Mouse (Mus musculus) intestine, embryonic 15.5 days (tissue): ENCODE results near the gene Calu. TPM values are rescaled to one million over a fixed set of nuclear protein-coding genes. Genes with fewer than 3 reads are reported as not detected.
A peak's percentile ranks its signal among the peaks of the same experiment; 100 is the strongest.
"Not testable (repeated sequence)": the region's sequence is repeated elsewhere in the genome, so short reads cannot be mapped to it uniquely, and the experiment has no call there.

Experiments used
- ATAC-seq: fragments of 200-750 bp; cut with Nextera tagmentation; 2 replicates; pipeline ENCODE4 v1.8.0; 2017; ENCODE audit warnings: moderate TSS enrichment, moderate library complexity
- H3K27ac ChIP-seq: fragments of 300-500 bp; sonication (generic); 2 replicates; pipeline ENCODE4 v1.5.1; 2015; ENCODE audit warnings: mild to moderate bottlenecking, inconsistent platforms
- H3K27me3 ChIP-seq: fragments of 300-500 bp; sonication (generic); replicated peaks from 2 replicates; pipeline ENCODE4 v1.6.1; 2015; ENCODE audit warnings: inconsistent platforms
- H3K36me3 ChIP-seq: fragments of 300-500 bp; sonication (generic); 2 replicates; pipeline ENCODE4 v1.6.1; 2015; ENCODE audit warnings: inconsistent platforms
- H3K4me1 ChIP-seq: fragments of 300-500 bp; sonication (generic); replicated peaks from 2 replicates; pipeline ENCODE4 v1.6.1; 2015; ENCODE audit warnings: inconsistent platforms
- H3K4me2 ChIP-seq: fragments of 300-500 bp; sonication (generic); replicated peaks from 2 replicates; pipeline ENCODE4 v1.6.1; 2015; ENCODE audit warnings: mild to moderate bottlenecking, inconsistent platforms
- H3K4me3 ChIP-seq: fragments of 300-500 bp; sonication (generic); replicated peaks from 2 replicates; pipeline ENCODE4 v1.5.1; 2015; ENCODE audit warnings: inconsistent platforms
- H3K9ac ChIP-seq: fragments of 300-500 bp; sonication (generic); 2 replicates; pipeline ENCODE4 v1.6.1; 2015; ENCODE audit warnings: inconsistent platforms
- H3K9me3 ChIP-seq: fragments of 300-500 bp; sonication (generic); 2 replicates; pipeline ENCODE4 v1.6.1; 2016; ENCODE audit warnings: inconsistent platforms
- WGBS: fragments of 180-500 bp; shearing (Covaris S2); methylation state at CpG from one replicate; pipeline ENCODE4 v1.1.7; 2015; 5-methylcytosine and 5-hydroxymethylcytosine counted together
- polyA plus RNA-seq: library from polyadenylated mRNA; unstranded; fragments of >200 nt; fragmentation: Nextera tagmentation; extraction: Ambion mirVana; gene quantifications from 2 replicates; pipeline ENCODE4 v1.2.1, GENCODE M21; 2015

Calu gene
- polyA plus RNA-seq, 1 experiment from 2014 or later = 306 TPM

DNA sequence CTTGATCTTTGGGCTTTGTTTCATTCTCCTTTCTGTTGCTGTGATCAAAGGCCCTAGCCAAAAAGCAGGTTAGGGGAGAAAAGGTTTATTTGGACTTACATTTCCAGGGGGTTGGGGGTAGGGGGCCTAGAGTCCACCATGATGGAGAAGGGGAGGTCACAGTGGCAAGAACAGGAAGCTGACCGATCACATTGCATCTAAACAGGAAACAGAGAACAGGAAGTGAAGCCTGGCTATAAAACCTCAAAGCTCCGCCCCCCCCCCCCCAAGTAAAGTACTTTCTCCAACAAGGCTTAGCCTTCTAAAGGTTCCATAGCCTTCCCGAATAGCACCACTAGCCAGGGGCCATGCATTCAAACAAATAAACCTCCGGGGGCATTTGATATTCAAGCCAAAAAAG, 25.1 kb upstream of the Calu start:
- WGBS = 85% methylated on average over 4 of the region's 4 CpGs
- no peak for ATAC-seq
- Histone ChIP-seq H3K36me3 (no peaks in the 10 kb centered on the region), H3K9me3 (no peaks in the 10 kb centered on the region), H3K27me3 (no peaks in the 10 kb centered on the region), H3K9ac (no peak overlapping the region), H3K4me3 (no peak overlapping the region), H3K4me2 (no peak overlapping the region), H3K4me1 (0 out of 2 replicates have a peak, but pooled peaks cover 5% of the 10 kb centered on the region), H3K27ac (no peak overlapping the region)

DNA sequence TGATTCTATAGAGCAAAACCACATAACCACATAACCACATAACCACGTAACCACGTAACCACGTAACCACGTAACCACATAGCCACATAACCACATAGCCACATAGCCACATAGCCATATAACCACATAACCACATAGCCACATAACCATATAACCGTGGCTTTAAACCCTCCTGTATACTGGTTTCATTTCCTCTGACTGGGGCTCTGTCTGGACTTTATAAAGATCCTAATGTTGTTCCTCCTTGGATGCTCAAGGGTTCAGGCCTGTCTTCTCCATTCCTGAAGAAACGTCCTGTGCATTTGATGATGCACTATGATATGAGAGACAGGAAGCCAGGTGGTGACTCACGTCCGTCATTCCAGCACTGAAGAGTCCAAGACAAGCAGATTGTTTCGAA, 20.9 kb upstream of the Calu start:
- Histone ChIP-seq H3K4me1 (no peaks in the 10 kb centered on the region), H3K36me3 (no peaks in the 10 kb centered on the region), H3K27me3 (no peaks in the 10 kb centered on the region), H3K9me3 (no peaks in the 10 kb centered on the region), H3K9ac (no peak overlapping the region), H3K4me2 (no peak overlapping the region), H3K4me3 (no peak overlapping the region), H3K27ac (no peak overlapping the region)
- 87% methylated on average over 9 of the region's 9 CpGs for WGBS
- no peak for ATAC-seq

DNA sequence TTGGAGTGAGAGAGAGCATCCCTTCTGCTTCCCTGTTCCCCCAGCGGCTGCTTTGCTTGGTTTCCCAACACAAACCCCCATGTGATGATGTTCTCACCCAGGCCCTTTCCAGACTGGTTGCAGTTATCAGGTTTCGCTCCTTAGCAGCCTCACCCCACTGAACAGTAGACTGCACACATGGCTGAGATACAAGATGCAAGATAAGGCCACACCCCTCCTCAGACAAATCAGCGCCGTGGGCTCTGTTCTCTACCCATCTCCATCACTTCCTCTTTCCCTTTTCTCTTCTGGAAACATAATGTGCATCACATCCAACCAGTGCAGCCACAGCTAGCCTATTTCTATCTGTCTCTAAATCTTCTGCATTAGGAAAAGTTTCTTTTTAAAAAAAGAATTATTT, 18.4 kb upstream of the Calu start:
- Histone ChIP-seq H3K4me3 (no peak overlapping the region), H3K9ac (no peak overlapping the region), H3K4me1 (no peaks in the 10 kb centered on the region), H3K27ac (no peak overlapping the region), H3K36me3 (no peaks in the 10 kb centered on the region), H3K4me2 (no peak overlapping the region), H3K27me3 (no peaks in the 10 kb centered on the region), H3K9me3 (no peaks in the 10 kb centered on the region)
- no peak for ATAC-seq
- 53% methylated on average over 4 of the region's 4 CpGs for WGBS

DNA sequence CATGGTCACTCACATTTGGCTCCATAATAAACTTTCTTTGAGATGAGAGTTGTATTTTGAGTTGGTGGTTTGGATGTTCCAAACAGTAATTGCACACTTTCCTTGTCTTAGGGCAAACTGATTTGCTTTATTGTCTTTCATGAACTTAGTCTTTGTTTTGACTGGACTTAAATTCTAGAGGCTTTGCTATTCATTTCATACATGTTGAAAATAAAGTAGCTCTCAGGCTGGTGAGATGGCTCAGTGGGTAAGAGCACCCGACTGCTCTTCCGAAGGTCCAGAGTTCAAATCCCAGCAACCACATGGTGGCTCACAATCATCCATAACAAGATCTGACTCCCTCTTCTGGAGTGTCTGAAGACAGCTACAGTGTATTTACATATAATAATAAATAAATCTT, 1.4 kb upstream of the Calu start:
- 93% methylated on average over 2 of the region's 2 CpGs for WGBS
- not testable (repeated sequence) for H3K27ac ChIP-seq, H3K9me3 ChIP-seq, ATAC-seq, H3K36me3 ChIP-seq, H3K4me2 ChIP-seq, H3K4me3 ChIP-seq, H3K27me3 ChIP-seq, H3K9ac ChIP-seq, H3K4me1 ChIP-seq

DNA sequence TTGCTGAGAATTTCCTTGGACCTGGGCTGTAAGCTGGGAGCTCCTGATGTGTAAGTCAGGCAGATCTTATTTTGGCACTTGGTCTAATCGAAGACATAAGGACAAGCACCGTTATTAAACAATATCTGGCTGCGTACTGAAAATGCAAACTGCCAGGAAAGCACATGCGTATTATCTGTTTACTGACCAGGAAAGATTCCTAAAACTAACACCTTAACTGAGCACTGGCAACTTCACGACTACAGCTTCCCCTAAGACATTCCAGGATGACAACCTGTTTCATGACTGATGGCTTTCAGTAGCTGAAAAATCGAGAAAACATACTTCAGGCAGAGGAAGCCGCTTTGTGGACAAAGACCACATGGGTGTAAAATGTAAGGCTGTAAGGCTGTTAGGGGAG, 680 bp upstream of the Calu start:
- Histone ChIP-seq H3K4me2 (peak overlapping the region; percentile 59), H3K9ac (peak overlapping the region; percentile 65)

DNA sequence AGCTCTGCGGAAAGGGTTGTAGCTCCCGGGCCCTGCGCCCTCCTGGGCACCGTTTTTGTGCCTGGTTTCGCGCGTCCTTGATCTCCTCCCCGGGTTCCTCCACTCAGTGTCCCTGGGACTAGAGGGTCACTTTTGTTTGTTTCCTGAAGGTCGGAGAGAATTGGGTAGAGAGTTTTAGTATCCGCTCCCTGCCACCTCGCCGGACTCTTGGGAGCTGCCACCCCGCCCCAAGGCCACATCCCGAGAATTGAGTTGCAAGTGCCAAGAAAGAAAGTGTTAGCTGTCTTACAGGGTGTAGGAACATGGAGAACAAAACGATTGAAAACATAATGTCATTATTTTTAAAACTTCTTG, 479 bp downstream of the Calu start:
- no peaks in the 10 kb centered on the region for H3K36me3 ChIP-seq
- 0% methylated on average over 15 of the region's 15 CpGs for WGBS
- peak; percentile 3; the same call in 1 of the 2 replicates for ATAC-seq

More for the DNA sequence above, 680 bp upstream of the Calu start:
- Histone ChIP-seq H3K4me3 (peak overlapping the region; percentile 68), H3K27me3 (no peaks in the 10 kb centered on the region), H3K27ac (peak overlapping the region; percentile 87), H3K36me3 (no peaks in the 10 kb centered on the region), H3K4me1 (0 out of 2 replicates have a peak, but pooled peaks cover 2% of the 10 kb centered on the region), H3K9me3 (no peaks in the 10 kb centered on the region)
- 34% methylated on average over 7 of the region's 7 CpGs for WGBS
- no peak for ATAC-seq

DNA sequence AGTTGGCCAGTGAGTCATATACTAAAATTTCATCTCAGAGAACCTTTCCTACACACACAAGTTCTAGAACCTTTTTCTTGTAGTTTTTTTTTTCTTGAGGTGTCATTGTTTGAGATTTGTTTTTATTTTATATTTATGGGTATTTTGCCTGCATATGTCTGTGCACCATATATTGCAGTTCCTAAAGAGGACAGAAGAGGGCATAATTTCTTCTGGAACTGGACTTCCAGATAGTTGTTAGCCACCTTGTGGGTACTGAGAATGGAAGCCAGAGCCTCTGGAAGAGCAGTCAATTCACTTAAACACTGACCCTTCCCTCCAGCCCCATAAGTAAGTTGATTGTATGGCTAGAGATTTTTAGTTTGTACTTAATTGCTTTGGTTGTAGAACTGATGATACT, 3.7 kb downstream of the Calu start:
- Histone ChIP-seq H3K36me3 (no peaks in the 10 kb centered on the region), H3K27me3 (no peaks in the 10 kb centered on the region), H3K4me1 (0 out of 2 replicates have a peak, but pooled peaks cover 2% of the 10 kb centered on the region), H3K4me2 (no peak overlapping the region), H3K4me3 (no peak overlapping the region), H3K9me3 (no peaks in the 10 kb centered on the region), H3K9ac (no peak overlapping the region), H3K27ac (no peak overlapping the region)
- no peak for ATAC-seq

More for the DNA sequence above, 479 bp downstream of the Calu start:
- Histone ChIP-seq H3K9ac (peak overlapping the region; percentile 81), H3K4me3 (peak overlapping the region; percentile 68), H3K4me1 (0 out of 2 replicates have a peak, but pooled peaks cover 2% of the 10 kb centered on the region), H3K27me3 (no peaks in the 10 kb centered on the region), H3K27ac (peak overlapping the region; percentile 75), H3K4me2 (peak overlapping the region; percentile 55), H3K9me3 (no peaks in the 10 kb centered on the region)

DNA sequence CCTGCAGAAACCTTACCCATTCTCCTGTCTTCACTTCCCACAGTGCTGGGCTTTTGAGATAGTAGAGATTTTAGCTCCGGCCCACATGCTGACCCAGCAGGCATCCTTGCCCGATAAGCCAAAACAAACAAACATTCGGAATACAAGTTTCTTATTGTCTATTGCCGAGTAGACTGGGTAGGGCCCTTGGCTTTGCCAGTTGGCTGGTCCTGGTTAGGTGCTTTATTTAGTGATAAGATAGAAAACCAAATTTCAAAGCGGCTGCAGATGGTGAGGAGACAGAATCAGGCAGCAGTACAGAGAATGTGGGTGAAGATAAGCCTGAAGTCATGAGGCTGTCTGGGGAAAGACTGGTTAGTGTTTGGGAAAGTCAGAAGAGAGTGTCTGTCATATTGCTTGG, 4.9 kb downstream of the Calu start:
- WGBS = 54% methylated on average over 5 of the region's 5 CpGs
- Histone ChIP-seq H3K4me2 (no peak overlapping the region), H3K9ac (no peak overlapping the region), H3K9me3 (no peaks in the 10 kb centered on the region), H3K4me1 (0 out of 2 replicates have a peak, but pooled peaks cover 2% of the 10 kb centered on the region), H3K4me3 (no peak overlapping the region), H3K36me3 (no peaks in the 10 kb centered on the region), H3K27me3 (no peaks in the 10 kb centered on the region), H3K27ac (no peak overlapping the region)
- ATAC-seq = no peak

DNA sequence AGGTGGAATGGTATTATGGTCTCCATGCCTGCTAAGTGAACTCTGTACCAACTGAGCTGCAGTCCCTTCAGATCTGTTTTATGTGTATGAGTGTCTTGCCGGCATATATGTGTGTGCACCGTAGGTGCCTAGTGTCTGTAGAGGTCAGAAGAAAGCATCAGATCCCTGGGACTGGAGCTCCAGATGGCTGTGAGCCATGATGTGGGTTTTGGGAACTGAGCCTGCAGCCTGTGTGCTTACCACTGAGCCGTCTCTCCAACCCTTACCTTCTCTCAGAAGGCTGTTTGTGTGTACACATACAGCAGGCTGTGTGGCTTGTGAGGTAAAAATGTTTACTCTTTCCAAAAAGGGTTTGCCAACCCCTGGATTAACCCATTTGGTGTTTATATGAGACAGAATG, 11.5 kb downstream of the Calu start:
- Histone ChIP-seq H3K4me3 (no peak overlapping the region), H3K36me3 (0 out of 2 replicates have a peak, but pooled peaks cover 6% of the 10 kb centered on the region), H3K4me1 (no peaks in the 10 kb centered on the region), H3K27me3 (no peaks in the 10 kb centered on the region), H3K9me3 (no peaks in the 10 kb centered on the region), H3K9ac (no peak overlapping the region), H3K27ac (no peak overlapping the region), H3K4me2 (no peak overlapping the region)
- ATAC-seq = no peak
- 85% methylated on average over 3 of the region's 3 CpGs for WGBS

DNA sequence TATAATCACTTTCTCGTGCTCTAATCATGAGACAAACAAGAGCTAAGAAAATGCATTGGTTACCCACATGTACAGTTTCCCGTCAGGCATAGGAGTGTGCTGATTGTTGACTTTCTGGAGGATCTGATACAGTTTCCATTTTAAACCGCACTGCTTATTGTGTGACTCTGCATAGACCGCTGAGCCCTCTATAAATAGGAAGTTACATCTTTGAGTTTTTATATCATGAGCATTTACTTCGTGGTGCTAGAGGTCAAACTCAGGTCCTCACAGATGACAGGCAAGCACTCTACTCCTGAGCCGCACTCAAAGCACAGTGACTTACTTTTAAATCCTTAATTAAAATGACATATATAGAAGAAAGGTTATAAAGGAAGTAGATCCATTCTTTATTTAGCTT, 12.3 kb downstream of the Calu start:
- Histone ChIP-seq H3K9me3 (no peaks in the 10 kb centered on the region), H3K4me2 (no peak overlapping the region), H3K27me3 (no peaks in the 10 kb centered on the region), H3K4me3 (no peak overlapping the region), H3K36me3 (peaks cover 6% of the 10 kb centered on the region; the same call in 1 of the 2 replicates), H3K9ac (no peak overlapping the region), H3K4me1 (no peaks in the 10 kb centered on the region), H3K27ac (no peak overlapping the region)
- no peak for ATAC-seq
- WGBS = 83% methylated on average over 6 of the region's 6 CpGs

DNA sequence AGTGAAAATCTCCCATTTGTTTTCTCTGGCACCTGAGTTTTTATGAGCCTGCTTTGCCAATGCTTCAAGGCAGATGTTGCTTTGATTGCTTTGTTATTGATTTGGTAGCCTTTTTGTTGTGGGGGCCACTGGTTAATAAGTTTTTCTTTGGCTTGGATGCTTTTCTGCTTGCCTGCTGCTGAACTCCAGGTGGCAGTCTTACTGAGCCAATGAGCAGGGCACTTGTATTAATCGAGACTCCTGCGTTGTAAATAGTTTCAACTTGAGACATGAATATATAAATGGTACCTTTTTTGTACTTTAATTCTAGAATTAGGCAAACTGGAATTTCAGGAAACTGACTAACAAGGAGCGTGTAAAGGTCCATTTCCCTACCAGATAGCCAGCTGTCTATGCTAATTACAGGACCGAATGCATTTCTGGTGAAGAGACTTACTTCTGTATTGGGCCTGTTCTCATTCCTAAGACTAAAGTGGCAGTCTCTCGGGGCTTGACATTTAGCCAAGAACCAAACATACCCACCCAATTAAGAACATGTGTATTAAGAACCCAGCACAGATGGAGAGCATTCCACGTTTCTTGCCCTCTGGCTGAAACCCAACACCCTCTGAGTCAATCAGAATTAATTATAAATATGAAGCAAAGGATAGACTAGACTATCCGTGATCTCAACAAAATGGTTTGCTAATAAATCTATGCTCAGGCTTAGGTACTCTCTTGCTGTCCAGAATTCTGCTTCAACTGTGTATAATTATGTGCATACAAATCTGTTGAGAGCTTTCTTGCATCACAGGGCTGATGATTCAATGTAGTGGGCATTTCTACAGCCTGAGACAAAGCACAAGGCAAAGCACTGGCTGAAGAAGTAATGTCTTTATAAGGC, 14.6 kb downstream of the Calu start:
- Histone ChIP-seq H3K9ac (no peak overlapping the region), H3K36me3 (peaks cover 19% of the 10 kb centered on the region), H3K27ac (no peak overlapping the region), H3K4me3 (no peak overlapping the region), H3K9me3 (no peaks in the 10 kb centered on the region), H3K4me1 (no peaks in the 10 kb centered on the region), H3K4me2 (no peak overlapping the region), H3K27me3 (no peaks in the 10 kb centered on the region)
- no peak for ATAC-seq
- WGBS = 61% methylated on average over 7 of the region's 7 CpGs

DNA sequence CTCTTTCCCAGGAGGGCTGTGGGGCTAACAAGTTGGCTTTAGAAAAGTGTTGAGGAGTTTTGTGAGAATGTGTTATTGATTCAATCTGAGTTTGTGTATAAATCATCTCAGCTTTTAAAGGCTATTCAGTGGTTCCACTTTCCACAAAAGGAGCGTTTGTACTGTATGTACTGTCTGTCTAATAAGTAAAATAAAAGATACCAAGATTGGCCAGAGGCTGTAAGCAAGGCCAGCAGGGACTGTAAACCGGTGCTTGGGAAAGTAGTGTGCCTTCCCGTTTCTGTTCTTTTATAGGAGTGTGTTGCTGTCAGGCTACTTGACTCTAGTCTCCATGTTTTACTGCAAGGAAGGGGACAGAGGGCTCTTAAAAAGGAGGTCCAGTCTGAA, 15.3 kb downstream of the Calu start:
- Histone ChIP-seq H3K36me3 (peaks cover 19% of the 10 kb centered on the region), H3K9me3 (no peaks in the 10 kb centered on the region), H3K9ac (no peak overlapping the region), H3K27ac (no peak overlapping the region), H3K4me3 (no peak overlapping the region), H3K4me2 (no peak overlapping the region), H3K4me1 (no peaks in the 10 kb centered on the region), H3K27me3 (no peaks in the 10 kb centered on the region)
- ATAC-seq = no peak
- 75% methylated on average over 3 of the region's 3 CpGs for WGBS

DNA sequence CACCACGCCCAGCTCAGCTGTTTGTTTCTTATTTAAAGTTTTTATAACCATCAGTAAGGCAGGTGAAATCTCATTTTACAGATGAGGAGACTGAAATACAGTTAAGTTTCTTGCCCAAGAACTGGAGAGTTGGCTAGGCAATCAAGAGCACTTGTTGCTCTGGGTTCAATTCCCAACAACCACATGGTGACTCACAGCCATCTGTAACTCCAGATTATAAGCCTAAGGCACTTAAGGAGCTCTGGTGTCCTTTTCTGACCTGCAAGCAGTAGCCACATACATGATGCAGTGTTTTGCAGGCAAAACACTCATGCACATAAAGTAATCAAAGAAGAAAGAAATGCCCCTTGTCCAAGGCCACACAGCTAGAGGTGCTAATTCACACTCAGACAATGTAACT, 17.4 kb downstream of the Calu start:
- ATAC-seq = no peak
- H3K9ac ChIP-seq = no peak overlapping the region
- H3K27ac ChIP-seq = no peak overlapping the region
- 89% methylated on average over 1 of the region's 1 CpGs for WGBS
- H3K4me1 ChIP-seq = no peaks in the 10 kb centered on the region
- H3K4me2 ChIP-seq = no peak overlapping the region
- no peaks in the 10 kb centered on the region for H3K9me3 ChIP-seq
- no peaks in the 10 kb centered on the region for H3K27me3 ChIP-seq
- H3K36me3 ChIP-seq = peaks cover 19% of the 10 kb centered on the region
- H3K4me3 ChIP-seq = no peak overlapping the region
